Mouse (Mus musculus): Measurements from ENCODE around the gene Ttc22.

- TF ChIP-seq CTCF (IDR thresholded peaks at IDR 0.05; ENCODE audit: low read depth, low read length) (no peak), POLR2A (IDR thresholded peaks at IDR 0.05; ENCODE audit: extremely low read depth, insufficient read depth, low read length) (no peak)
Observed at GRCm38 (mm10) chr4:106581176-106581864, 40.9 kb upstream of the Ttc22 start.
